Mouse (Mus musculus) 3134 (cell line): Measurements from ENCODE around the gene Ugt2a2.
"Not testable (repeated sequence)": the region's sequence is repeated elsewhere in the genome, so short reads cannot be mapped to it uniquely, and the experiment has no call there.

Experiments used
- DNase-seq: peaks from one replicate; pipeline ENCODE4 v3.0.0-alpha.2; 2011; ENCODE audit warnings: low spot score; ENCODE audit not compliant: insufficient read length; ENCODE audit errors: extremely low read depth

The Ugt2a2 gene

DNA sequence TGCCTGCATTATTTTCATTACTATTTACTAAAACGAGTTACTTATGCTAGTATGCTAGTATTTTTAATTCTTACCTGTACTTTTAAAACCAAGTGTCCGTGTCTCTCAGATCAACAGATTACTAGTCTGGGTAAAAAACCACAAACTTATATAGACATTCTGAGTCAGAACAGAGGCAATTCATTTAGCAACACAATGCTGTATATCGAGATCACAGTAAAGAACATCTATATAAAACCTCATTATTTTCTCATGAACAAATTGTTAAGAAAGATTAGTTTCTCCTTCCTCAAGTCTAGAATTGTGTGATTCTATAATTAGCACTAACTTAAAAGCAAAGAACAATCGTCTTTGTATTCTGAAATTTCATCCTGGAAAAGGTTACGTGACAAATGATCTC, at the start of gene Ugt2a2:
Ugt2a2 (minus strand) TSS at position 101 of the 400 bp plus-strand sequence.
- DNase-seq, result no peak

DNA sequence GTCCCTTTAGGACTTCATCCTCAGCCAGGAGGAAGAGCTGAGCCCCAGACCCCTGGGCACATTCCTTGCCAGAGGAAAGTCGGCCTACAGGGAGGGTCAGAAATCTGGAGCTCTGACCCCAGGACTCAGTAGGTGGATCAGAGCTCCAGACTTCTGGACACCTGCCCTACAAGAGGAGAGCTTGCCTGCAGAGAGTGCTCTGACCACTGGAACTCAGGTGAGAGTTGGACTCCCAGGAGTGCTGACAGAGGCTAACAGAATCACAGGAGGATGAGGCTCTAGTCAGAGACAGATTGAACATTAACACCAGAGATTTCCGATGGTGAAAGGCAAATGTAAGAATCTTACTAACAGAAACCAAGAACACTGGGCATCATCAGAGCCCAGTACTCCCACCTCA, 41.5 kb upstream of the Ugt2a2 start:
- not testable (repeated sequence) for DNase-seq

DNA sequence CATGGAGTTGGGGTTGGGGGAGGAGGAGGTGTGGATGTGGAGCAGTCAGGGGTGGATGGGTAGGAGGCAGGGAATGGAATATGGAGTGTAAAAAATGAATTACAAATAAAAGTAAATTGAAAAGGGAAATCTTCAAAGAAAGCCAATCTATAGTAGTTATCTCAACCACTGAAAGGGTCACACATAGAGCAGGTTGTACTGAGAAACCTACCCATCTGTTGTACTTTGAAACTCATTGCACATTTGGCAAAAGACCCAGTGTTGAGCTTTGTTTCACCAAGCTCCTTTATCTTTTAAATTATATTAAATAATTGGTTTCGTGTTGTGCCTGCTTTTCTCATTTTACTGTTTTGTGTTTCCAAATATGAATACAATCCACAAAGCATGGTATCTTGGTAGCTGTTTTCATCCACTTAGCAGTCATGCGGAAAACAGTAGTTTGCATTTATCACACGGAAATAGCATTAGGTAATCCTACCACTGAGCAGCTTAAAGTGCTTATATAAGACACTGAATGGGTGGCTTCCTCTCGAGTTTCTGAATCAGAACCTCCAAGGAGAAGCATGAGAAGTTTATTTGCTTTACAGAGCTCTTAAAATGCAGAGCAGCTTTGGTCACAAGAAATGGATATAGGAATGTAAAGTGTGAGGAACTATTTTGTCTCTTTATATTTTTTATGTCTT, 23.9 kb upstream of the Ugt2a2 start:
- DNase-seq, result no peak

DNA sequence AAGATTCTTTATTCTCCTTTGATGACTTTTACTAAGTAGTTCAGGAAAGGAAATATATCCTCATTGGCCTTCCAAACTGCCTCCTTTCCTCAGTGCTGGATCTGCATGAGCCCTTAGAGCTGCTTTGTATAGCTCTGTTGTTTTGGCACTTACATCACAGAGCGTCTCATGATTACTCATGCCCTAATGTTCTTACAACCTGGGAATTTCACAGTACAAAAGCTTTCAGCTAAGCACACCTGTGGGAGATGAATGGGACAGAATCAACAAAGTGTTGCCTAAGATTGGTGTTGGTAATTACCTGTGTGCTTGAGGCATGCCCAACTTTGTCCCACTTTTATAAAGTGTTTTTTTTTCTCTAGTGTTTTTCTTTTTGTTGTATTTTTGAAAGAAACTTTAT, 20.6 kb upstream of the Ugt2a2 start:
- no peak for DNase-seq

DNA sequence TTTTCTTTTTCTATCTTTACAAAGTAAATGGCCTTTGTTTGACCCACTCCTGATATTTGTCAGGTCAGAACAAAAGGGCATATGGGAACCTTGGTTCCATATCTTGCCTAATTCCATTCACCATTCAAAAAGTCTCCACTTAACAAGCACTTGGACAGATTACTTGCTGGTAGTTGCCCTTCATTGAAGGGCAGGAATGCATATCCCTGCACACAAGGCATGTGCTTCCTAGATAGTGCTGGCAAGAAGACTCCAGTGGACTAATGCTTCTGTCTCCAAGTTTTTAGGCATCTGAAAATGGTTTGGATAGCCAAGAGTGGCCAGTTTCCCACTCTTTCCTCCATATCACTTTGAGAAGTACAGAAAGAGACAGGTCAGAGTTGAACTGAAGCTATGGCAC, 17.3 kb upstream of the Ugt2a2 start:
- DNase-seq, result no peak

DNA sequence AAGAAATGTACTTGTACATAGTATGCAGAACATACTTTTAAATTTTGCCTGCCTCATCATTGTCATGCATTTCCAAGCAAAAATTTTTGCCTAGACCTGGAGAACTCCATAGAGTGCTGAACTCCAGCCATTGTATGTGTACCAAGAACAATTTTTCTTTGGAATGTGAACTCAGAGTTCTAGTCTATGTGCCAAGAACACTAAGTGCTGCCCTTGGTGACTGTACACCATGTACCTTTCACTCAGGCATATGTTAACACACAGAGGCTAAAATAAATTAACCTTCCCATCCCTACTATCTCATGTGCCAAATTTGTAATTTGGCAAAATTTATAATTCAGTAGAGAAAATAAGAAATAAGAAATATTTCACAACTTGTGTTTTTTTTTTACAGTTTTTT, 16.9 kb upstream of the Ugt2a2 start:
- DNase-seq, result no peak

DNA sequence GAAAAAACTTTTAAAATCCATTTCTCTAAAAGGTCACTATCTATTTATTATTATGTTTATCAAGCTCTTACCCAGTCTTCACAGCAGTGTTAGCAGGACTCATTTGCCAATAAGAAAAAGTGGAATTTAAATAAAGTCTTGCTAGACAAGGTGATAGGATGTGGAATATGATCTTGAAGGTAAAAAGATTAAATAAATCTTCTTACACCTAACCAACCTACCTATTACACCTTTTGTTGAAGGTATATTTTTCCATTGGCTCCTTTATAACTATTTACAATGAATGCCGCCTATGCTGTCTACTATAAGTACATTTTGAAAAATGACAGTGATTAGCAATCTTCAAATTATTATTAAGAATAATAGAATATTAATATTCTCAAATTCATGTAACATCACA, 8.7 kb upstream of the Ugt2a2 start, which contains the start of gene Ugt2a1:
Ugt2a1 (minus strand) TSS at position 101 of the 400 bp plus-strand sequence.
- no peak for DNase-seq

DNA sequence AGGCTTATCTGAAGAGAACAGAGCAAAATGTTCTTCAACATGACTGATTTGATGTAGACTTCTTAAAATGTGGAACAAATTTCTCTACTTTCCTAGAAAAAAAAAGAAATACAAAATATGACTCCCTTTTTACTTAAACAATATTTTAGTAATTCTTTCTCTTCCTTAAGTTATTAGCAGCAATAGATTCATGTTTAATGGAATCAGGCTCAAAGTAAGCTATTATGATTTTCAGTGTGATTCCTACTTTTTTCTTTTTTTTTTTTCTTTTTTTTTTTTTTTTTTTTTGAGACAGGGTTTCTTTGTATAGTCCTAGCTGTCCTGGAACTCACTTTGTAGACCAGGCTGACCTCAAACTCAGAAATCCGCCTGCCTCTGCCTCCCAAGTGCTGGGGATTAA, 4.6 kb upstream of the Ugt2a2 start, which contains the start of gene Gm43638:
Gm43638 (minus strand) TSS at position 101 of the 400 bp plus-strand sequence.
- not testable (repeated sequence) for DNase-seq

DNA sequence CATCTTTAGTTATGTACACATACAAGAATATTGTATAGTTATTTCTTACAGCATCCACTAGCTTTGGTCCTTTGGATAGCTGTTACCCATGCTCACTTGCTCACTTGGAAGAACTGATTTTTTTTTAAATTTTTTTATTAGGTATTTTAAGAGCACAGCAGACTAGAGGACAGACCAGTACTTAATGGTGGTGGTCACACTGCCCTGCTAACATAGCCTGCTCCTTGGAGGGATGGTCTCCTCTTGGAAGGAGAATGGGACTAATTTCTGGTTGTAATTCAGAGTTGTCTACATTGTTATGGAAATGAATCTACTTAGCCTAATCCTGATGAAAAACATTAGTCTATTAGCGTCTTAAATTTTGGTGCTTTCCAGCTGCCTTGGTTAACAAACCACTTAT, 23.2 kb downstream of the Ugt2a2 start:
- no peak for DNase-seq

DNA sequence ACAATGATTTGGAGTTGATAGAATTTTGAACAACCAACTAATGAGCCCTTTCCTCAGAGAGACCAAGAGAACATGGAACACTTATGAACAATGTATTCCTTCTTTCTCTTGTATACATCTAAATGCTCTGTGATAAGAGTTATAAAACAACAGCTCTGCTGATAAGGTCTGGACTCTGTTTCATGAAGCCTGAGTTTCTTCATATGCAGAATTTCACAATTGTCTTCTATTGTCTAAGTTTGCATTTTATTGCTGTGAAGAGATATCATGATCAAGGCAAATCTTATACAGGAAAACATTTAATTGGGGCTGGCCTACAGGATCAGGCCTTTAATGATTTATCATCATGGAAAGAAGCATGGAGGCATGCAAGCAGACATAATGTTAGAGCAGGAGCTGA, 24.4 kb downstream of the Ugt2a2 start:
- DNase-seq, result no peak

DNA sequence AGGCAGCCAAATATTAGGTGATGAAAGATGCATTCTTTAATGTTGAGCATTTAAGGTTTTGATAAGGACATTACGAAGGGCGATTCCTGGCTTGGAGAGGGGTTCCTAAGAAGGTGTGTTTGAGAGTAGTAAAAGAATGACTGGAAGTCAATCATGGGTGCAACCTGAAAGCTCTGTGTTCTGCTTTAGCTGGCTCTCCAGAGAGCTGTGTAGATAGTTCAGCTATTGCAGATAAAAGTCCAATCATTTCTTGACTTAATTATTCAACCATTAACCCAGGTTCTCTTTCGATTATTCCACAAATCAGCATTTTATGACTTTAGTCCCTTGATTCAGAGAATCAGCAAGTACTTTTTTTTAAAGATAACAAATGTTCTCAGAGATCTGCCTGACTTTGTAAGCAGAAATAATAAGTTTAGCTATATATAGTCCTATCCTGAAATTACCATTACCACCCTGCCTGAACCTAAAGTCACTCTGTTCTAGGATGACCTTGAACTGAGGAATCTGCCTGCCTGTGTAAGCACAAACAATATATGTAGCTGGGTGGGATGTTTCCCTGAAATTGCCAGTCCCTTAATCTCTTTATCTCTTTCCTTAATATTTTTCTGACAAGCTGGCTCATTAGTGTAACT, 25.7 kb downstream of the Ugt2a2 start:
- DNase-seq, result no peak

DNA sequence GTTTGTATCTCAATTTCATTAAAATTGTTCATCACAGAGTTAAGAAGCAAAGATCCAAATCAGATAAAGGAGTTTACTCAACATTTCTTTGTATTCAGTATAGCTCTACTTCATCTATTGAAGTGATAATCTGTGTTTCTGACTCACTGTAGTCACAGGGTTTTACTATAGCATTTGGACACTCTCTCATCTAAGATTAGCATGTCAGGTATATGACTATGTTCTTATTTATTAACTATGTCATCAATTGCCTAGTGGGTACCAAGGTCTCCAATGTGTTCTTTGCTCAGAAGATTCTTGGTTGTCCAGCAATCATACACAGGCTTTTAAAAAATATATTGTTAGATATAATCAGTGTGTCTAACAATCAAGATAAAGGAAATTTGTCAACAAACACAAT, 26.5 kb downstream of the Ugt2a2 start:
- DNase-seq, result no peak

DNA sequence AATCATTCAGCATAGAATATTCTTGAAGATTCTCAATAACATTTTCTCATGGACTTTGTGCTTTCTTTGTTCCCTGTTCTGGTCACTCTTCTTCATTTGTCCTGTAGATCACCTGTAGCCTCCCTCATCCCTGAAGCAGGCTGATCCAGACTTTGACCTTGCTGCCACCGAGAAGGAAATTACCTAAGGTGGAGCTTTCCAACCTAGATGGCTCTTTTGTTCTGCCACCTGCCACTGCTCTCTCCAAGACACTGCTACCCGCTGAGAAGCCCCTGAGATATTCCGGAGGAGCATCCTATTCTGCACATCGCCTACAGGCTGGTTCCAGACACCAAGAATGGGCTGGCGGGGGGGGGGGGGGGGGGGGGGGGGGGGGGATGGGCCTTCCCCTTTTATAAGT, 29.5 kb downstream of the Ugt2a2 start:
- peak; percentile 2 for DNase-seq

DNA sequence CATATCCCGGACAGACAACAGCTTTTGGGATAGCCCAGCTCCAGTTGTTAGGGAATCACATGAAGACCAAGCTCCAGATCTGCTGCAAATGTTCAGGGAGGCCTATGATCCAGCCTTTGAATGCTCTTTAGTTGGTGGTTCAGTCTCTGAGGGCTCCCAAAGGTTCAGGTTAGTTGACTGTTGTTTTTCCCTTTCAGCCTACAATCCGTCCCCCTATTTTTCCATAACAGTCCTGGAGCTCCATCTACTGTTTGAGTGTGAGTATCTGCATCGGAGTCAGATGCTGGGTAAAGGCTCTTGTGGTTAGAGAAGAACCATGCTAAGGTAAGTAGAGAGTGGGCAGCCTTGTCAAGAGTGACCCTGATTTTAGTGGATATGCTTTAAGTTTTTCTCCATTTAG, 45.8 kb downstream of the Ugt2a2 start:
- DNase-seq, result no peak

DNA sequence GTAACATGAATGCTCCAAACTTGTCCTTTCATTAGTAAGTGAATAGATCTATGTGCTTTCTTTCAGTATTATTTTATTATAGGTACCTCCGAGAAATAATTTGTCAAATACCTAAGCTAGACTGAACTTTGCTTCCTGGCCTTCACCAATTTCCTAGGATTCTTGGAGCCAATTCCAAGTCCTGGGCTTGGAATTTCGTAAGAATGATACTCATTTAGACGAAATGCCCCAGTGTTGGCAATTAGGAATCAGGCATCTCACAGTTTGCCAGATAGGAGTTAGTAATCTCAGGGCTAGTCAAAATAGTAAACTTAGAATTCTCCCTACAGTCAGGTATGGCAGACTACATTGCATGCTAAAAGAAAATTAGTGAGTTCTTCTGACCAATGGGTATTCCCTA, 56.4 kb downstream of the Ugt2a2 start:
- DNase-seq, result no peak

DNA sequence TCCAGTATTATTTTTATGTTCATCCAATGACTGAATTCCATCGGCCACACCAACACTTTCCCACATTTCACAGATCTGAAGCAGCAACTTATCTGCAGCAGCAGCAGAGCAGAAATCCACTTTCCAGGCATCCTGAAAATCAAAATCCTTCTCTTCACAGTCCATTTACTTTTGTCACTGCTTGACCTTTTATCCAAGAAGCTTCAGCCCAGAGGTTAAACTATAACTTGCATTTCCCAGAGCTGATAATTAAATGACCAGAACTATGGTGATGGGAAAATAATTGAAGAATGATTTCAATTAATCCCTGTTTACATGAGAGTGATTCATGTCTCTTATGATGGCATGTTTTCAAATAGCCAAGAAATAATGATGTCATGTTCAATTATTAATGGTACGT, 58.0 kb downstream of the Ugt2a2 start, which contains the start of gene Ugt2b38:
Ugt2b38 (minus strand) TSS at position 163 of the 400 bp plus-strand sequence.
- not testable (repeated sequence) for DNase-seq
